26 mouse cellular contexts compared by ENCODE assay signal in genomic region chr16:42121788-42122187, GRCm38 (mm10).
DNase-seq lines count a peak whose midpoint lies in the region; TF ChIP-seq lines count a peak whose summit lies in the region.
"Had no signal": no experiment of that assay in that cellular context is flagged by ENCODE, and none has a peak within 500 bp of the region (broad histone marks: within the 10 kb centered on the region; RNA-seq: fewer than 3 reads in every experiment).

No protein-coding gene starts in this region.

- H3K27me3 ChIP-seq in myocyte (ENCODE audit: control insufficient read depth, insufficient read depth, insufficient read length): no peaks in the 10 kb centered on the region
- H3K27me3 ChIP-seq: heart, embryonic 13.5 days; hindbrain, embryonic 13.5 days; liver, embryonic 15.5 days; lung, embryonic 15.5 days; megakaryocyte, embryonic 14.5 days; stomach, embryonic 15.5 days had no signal

- no peak for TF ChIP-seq POLR2A in myocyte (IDR thresholded peaks at IDR 0.05; ENCODE audit: insufficient read length, low read depth)

- intact Hi-C loops in left cerebral cortex, postnatal 4 days (cut with DNase I): no loop called here

- H3ac ChIP-seq in myocyte (ENCODE audit: control insufficient read depth, insufficient read length): no peak overlapping the region

- DNase-seq in left cerebral cortex, postnatal 4 days: peak; percentile 41
- no peak for DNase-seq in left cerebral cortex, adult 18-20 months (ENCODE audit: low spot score in 2 of 2)
- peak; percentile 63 for DNase-seq in cerebellum, adult 11-12 months
- peak; percentile 59 for DNase-seq in cerebellum, adult 9-11 months
- DNase-seq in kidney, adult 18-20 months: no peak
- DNase-seq in layer of hippocampus, adult 18-20 months (ENCODE audit: low spot score in 2 of 2): no peak
- DNase-seq: adrenal gland, adult 8-10 months; B cell, adult 2 months; embryo, embryonic 11 days; gastrocnemius, postnatal 25 days; heart, adult 2 months; kidney, adult 8-10 months; kidney, postnatal 10 days; layer of hippocampus, postnatal 36 days; liver; lung, postnatal 36 days; midbrain, embryonic 14.5 days; right cerebral cortex, adult 18-20 months; thymus, postnatal 36 days had no signal

- H3K4me2 ChIP-seq in myocyte (ENCODE audit: low read depth): no peak overlapping the region
- H3K4me2 ChIP-seq: heart, embryonic 13.5 days; hindbrain, embryonic 13.5 days; liver, embryonic 15.5 days; lung, embryonic 15.5 days; stomach, embryonic 15.5 days had no signal

- no peaks in the 10 kb centered on the region for H3K79me2 ChIP-seq in myocyte (ENCODE audit: control insufficient read depth, insufficient read depth)

- no peaks in the 10 kb centered on the region for H3K36me3 ChIP-seq in myocyte (ENCODE audit: control insufficient read depth, insufficient read depth)
- H3K36me3 ChIP-seq: heart, embryonic 13.5 days; hindbrain, embryonic 13.5 days; liver, embryonic 15.5 days; lung, embryonic 15.5 days; stomach, embryonic 15.5 days had no signal

- no peak overlapping the region for H3K4me3 ChIP-seq in myocyte
- H3K4me3 ChIP-seq: heart, adult 2 months; heart, embryonic 13.5 days; hindbrain, embryonic 13.5 days; liver, embryonic 15.5 days; lung, embryonic 15.5 days; megakaryocyte, embryonic 14.5 days; stomach, embryonic 15.5 days had no signal

TF ChIP-seq in myocyte, 11 proteins besides CTCF, POLR2A, EP300 and RAD21:
- peak; percentile 70 for TF ChIP-seq SRF (IDR thresholded peaks at IDR 0.05; ENCODE audit: control insufficient read depth, insufficient read length, low read depth)
- TF ChIP-seq POLR2AphosphoS2 (IDR thresholded peaks at IDR 0.05; ENCODE audit: insufficient read length, low read depth): no peak
- TF ChIP-seq MYOG (IDR thresholded peaks at IDR 0.05; ENCODE audit: control insufficient read depth in 1 of 3, insufficient read depth in 1 of 3, insufficient read length in 2 of 3, low read depth in 2 of 3): peak in 1 of 3 experiments; percentile 27
- no peak for TF ChIP-seq USF1 (IDR thresholded peaks at IDR 0.05; ENCODE audit: low read depth)
- no peak for TF ChIP-seq REST (IDR thresholded peaks at IDR 0.05; ENCODE audit: insufficient read depth, insufficient read length)
- TF ChIP-seq TCF12 (IDR thresholded peaks at IDR 0.05; ENCODE audit: insufficient read depth, poor library complexity, severe bottlenecking): no peak
- TF ChIP-seq MYOD1 (IDR thresholded peaks at IDR 0.05; ENCODE audit: control insufficient read depth in 1 of 3, insufficient read length in 2 of 3, low read depth in 2 of 3): peak in 2 of 3 experiments; percentile 49 to 71
- no peak for TF ChIP-seq E2F4 (IDR thresholded peaks at IDR 0.05; ENCODE audit: insufficient read depth)
- TF ChIP-seq TCF3 (IDR thresholded peaks at IDR 0.05; ENCODE audit: insufficient read length, low read depth): no peak
- no peak for TF ChIP-seq CEBPB (IDR thresholded peaks at IDR 0.05; ENCODE audit: insufficient read depth, poor library complexity, severe bottlenecking)
- TF ChIP-seq MAX (IDR thresholded peaks at IDR 0.05; ENCODE audit: low read depth): no peak

Comparison
In these comparisons a context has a peak if more than half of its experiments do, and no peak if none do; other contexts are left out.
1. DNase-seq: peak in left cerebral cortex, postnatal 4 days (single experiment), cerebellum, adult 11-12 months (single experiment) and cerebellum, adult 9-11 months (single experiment); none in left cerebral cortex, adult 18-20 months (0 of 2), kidney, adult 18-20 months (single experiment) and layer of hippocampus, adult 18-20 months (0 of 2).